ENCODE assay signal across 18 mouse cellular contexts in genomic region chr9:97189646-97190045, GRCm38 (mm10).
DNase-seq lines count a peak whose midpoint lies in the region; ATAC-seq lines count a peak whose summit lies in the region.
"Had no signal": no experiment of that assay in that cellular context is flagged by ENCODE, and none has a peak within 500 bp of the region (broad histone marks: within the 10 kb centered on the region; RNA-seq: fewer than 3 reads in every experiment).

No protein-coding gene starts in this region.

- H3K9ac ChIP-seq in kidney, embryonic 15.5 days: no peak overlapping the region
- H3K9ac ChIP-seq: embryonic facial prominence, embryonic 13.5 days; embryonic facial prominence, embryonic 15.5 days; forebrain, embryonic 12.5 days had no signal

- peak; percentile 15 for DNase-seq in kidney, adult 18-20 months
- DNase-seq in kidney, adult 8-10 months: peak; percentile 26 to 39
- no peak for DNase-seq in kidney, postnatal 4 days
- DNase-seq: cerebellum, adult 11 months; cerebellum, adult 18-20 months; cerebellum, adult 8-10 months; cerebellum, adult 9-11 months; cerebellum, postnatal 14 days; cerebellum, postnatal 36 days; embryo, embryonic 11 days had no signal

- H3K4me2 ChIP-seq in kidney, embryonic 15.5 days: no peak overlapping the region
- H3K4me2 ChIP-seq: embryonic facial prominence, embryonic 13.5 days; embryonic facial prominence, embryonic 15.5 days; forebrain, embryonic 12.5 days had no signal

- no peaks in the 10 kb centered on the region for H3K36me3 ChIP-seq in kidney, embryonic 15.5 days
- H3K36me3 ChIP-seq: embryonic facial prominence, embryonic 13.5 days; embryonic facial prominence, embryonic 15.5 days; forebrain, embryonic 10.5 days; forebrain, embryonic 12.5 days had no signal

- H3K27me3 ChIP-seq in kidney, embryonic 15.5 days: no peaks in the 10 kb centered on the region
- H3K27me3 ChIP-seq: embryonic facial prominence, embryonic 13.5 days; embryonic facial prominence, embryonic 15.5 days; forebrain, embryonic 12.5 days had no signal

- H3K27ac ChIP-seq in kidney, embryonic 15.5 days: no peak overlapping the region
- H3K27ac ChIP-seq: embryonic facial prominence, embryonic 13.5 days; embryonic facial prominence, embryonic 15.5 days; forebrain, embryonic 10.5 days; forebrain, embryonic 12.5 days had no signal

- no peak for ATAC-seq in kidney, embryonic 15.5 days (replicated peaks; ENCODE audit: low FRiP score)
- ATAC-seq: forebrain, embryonic 14.5 days; forebrain, embryonic 16.5 days had no signal

- no peaks in the 10 kb centered on the region for H3K4me1 ChIP-seq in kidney, embryonic 15.5 days
- H3K4me1 ChIP-seq: embryonic facial prominence, embryonic 13.5 days; embryonic facial prominence, embryonic 15.5 days; forebrain, embryonic 12.5 days had no signal

- no peak overlapping the region for H3K4me3 ChIP-seq in kidney, embryonic 15.5 days (replicated peaks)
- H3K4me3 ChIP-seq: embryonic facial prominence, embryonic 13.5 days; embryonic facial prominence, embryonic 15.5 days; erythroblast, embryonic 14.5 days; forebrain, embryonic 10.5 days; forebrain, embryonic 12.5 days had no signal

- no peaks in the 10 kb centered on the region for H3K9me3 ChIP-seq in kidney, embryonic 15.5 days (replicated peaks)
- H3K9me3 ChIP-seq: embryonic facial prominence, embryonic 13.5 days; embryonic facial prominence, embryonic 15.5 days; forebrain, embryonic 10.5 days; forebrain, embryonic 12.5 days had no signal

- 72% methylated on average over 4 of the region's 4 CpGs for WGBS in kidney, embryonic 15.5 days

Comparison
In these comparisons a context has a peak if more than half of its experiments do, and no peak if none do; other contexts are left out.
1. DNase-seq: peak in kidney, adult 18-20 months (single experiment) and kidney, adult 8-10 months (2 of 2); none in kidney, postnatal 4 days (0 of 2).